Mouse (Mus musculus): Measurements from ENCODE around the gene Cmtm8. TPM values are rescaled to one million over a fixed set of nuclear protein-coding genes. Genes with fewer than 3 reads are reported as not detected.

Cmtm8 gene
- polyA plus RNA-seq, 1 experiment from 2014 or later = 81.5 TPM

- Histone ChIP-seq H3K36me3 (ENCODE audit: insufficient read depth) (no peaks in the 10 kb centered on the region), H3K27ac (ENCODE audit: low read depth) (no peak overlapping the region), H3K27me3 (ENCODE audit: insufficient read depth, low read length) (no peaks in the 10 kb centered on the region), H3K9ac (no peak overlapping the region), H3K9me3 (ENCODE audit: low read depth, low read length) (no peaks in the 10 kb centered on the region), H3K4me3 (ENCODE audit: low read depth, low read length) (no peak overlapping the region), H3K4me2 (no peak overlapping the region), H3K4me1 (ENCODE audit: insufficient read depth) (no peaks in the 10 kb centered on the region; the same call in 1 of the 2 replicates)
- peak; percentile 62 for DNase-seq
- no peak for TF ChIP-seq CTCF (IDR thresholded peaks at IDR 0.05; ENCODE audit: low read depth)
- WGBS = 24% methylated on average over 6 of the region's 6 CpGs
- no peak for ATAC-seq (ENCODE audit: insufficient read depth)
These were observed 45.1 kb downstream of the Cmtm8 start for GRCm38 (mm10) chr9:114798845-114799244.

DNA sequence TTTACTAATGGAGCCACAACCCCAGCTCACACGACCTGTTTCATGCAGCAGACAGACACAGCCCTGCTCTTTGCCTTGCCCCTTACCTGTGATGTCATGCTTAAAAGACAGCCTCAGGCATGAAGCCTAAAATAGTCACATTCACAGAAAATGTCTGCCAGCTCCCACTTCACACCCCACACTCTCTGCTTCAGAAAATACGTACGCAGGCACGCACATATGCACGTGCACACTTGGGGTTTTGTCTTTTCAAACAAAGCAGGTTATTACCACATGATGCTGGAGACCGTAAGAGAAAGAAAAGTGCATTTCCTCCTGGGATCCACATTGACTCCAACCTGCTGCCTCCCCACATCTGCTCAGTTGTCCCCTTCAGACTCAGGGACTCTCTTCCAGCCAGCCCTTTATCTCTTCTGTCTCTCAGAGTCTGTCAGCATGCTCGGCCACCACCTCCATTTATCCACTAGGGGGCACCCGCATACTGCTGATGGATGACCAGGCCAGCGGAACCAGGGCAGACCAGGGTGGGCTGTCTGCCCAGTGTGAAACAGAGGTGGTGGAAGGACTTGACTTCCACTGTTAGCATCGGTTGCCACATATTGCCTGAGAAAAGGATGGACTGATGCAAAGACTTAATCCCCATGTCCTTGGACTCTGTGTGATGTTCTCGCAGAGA, 46.5 kb downstream of the Cmtm8 start:
- H3K4me3 ChIP-seq (ENCODE audit: low read depth, low read length) = no peak overlapping the region
- WGBS = 52% methylated on average over 11 of the region's 11 CpGs
- H3K9ac ChIP-seq = no peak overlapping the region
- peak; percentile 95 for DNase-seq
- peak; percentile 87 for ATAC-seq (ENCODE audit: insufficient read depth)
- no peak overlapping the region for H3K4me2 ChIP-seq
- H3K36me3 ChIP-seq (ENCODE audit: insufficient read depth) = no peaks in the 10 kb centered on the region
- TF ChIP-seq CTCF (IDR thresholded peaks at IDR 0.05; ENCODE audit: low read depth) = peak; percentile 99
- no peaks in the 10 kb centered on the region for H3K9me3 ChIP-seq (ENCODE audit: low read depth, low read length)
- no peaks in the 10 kb centered on the region; the same call in 1 of the 2 replicates for H3K4me1 ChIP-seq (ENCODE audit: insufficient read depth)
- no peak overlapping the region for H3K27ac ChIP-seq (ENCODE audit: low read depth)
- no peaks in the 10 kb centered on the region for H3K27me3 ChIP-seq (ENCODE audit: insufficient read depth, low read length)

- no peak for DNase-seq
- 29% methylated on average over 11 of the region's 11 CpGs for WGBS
These were observed 47.4 kb downstream of the Cmtm8 start for GRCm38 (mm10) chr9:114796473-114797050.

DNA sequence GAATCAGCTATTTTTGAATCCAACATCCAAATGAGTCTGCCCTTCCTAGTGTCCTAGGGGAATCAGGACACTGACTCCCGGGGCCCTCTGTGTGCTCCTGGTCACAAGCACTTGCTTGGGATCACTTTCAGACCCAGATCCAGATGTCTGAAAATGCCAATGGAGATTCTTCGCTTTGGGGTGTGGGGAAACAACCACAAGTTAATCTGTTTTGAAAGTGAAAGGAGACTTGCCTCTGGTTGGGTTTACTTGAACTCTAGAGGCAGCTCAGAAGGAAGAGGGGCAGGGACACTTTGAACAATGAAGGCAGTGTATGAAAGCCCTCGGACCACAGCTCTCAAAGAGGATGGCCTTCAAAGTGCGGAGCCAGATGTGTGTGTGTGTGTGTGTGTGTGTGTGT, 49.5 kb downstream of the Cmtm8 start:
- 78% methylated on average over 4 of the region's 4 CpGs for WGBS
- H3K4me1 ChIP-seq (ENCODE audit: insufficient read depth) = no peaks in the 10 kb centered on the region; the same call in 1 of the 2 replicates
- no peaks in the 10 kb centered on the region for H3K27me3 ChIP-seq (ENCODE audit: insufficient read depth, low read length)
- no peak overlapping the region for H3K4me3 ChIP-seq (ENCODE audit: low read depth, low read length)
- ATAC-seq (ENCODE audit: insufficient read depth) (no peak), DNase-seq (no peak)
- TF ChIP-seq CTCF (IDR thresholded peaks at IDR 0.05; ENCODE audit: low read depth) = no peak
- no peaks in the 10 kb centered on the region for H3K36me3 ChIP-seq (ENCODE audit: insufficient read depth)
- no peaks in the 10 kb centered on the region for H3K9me3 ChIP-seq (ENCODE audit: low read depth, low read length)
- H3K4me2 ChIP-seq = no peak overlapping the region
- H3K27ac ChIP-seq (ENCODE audit: low read depth) = no peak overlapping the region
- no peak overlapping the region for H3K9ac ChIP-seq

More at GRCm38 (mm10) chr9:114796473-114797050, 47.4 kb downstream of the Cmtm8 start:
- ATAC-seq (ENCODE audit: insufficient read depth) = no peak; the same call in 1 of the 2 replicates
- H3K9ac ChIP-seq = no peak overlapping the region; the same call in 1 of the 2 replicates
- no peak for TF ChIP-seq CTCF (IDR thresholded peaks at IDR 0.05; ENCODE audit: low read depth)
- H3K4me2 ChIP-seq = no peak overlapping the region
- H3K4me3 ChIP-seq (ENCODE audit: low read depth, low read length) = no peak overlapping the region
- no peaks in the 10 kb centered on the region for H3K27me3 ChIP-seq (ENCODE audit: insufficient read depth, low read length)
- H3K36me3 ChIP-seq (ENCODE audit: insufficient read depth) = no peaks in the 10 kb centered on the region
- H3K9me3 ChIP-seq (ENCODE audit: low read depth, low read length) = no peaks in the 10 kb centered on the region
- no peak overlapping the region for H3K27ac ChIP-seq (ENCODE audit: low read depth)
- no peaks in the 10 kb centered on the region; the same call in 1 of the 2 replicates for H3K4me1 ChIP-seq (ENCODE audit: insufficient read depth)

- no peak for TF ChIP-seq CTCF (IDR thresholded peaks at IDR 0.05; ENCODE audit: low read depth)
- DNase-seq (no peak), ATAC-seq (ENCODE audit: insufficient read depth) (no peak)
- H3K27me3 ChIP-seq (ENCODE audit: insufficient read depth, low read length) = no peaks in the 10 kb centered on the region
- H3K27ac ChIP-seq (ENCODE audit: low read depth) = no peak overlapping the region
- no peaks in the 10 kb centered on the region; the same call in 1 of the 2 replicates for H3K4me1 ChIP-seq (ENCODE audit: insufficient read depth)
- H3K9ac ChIP-seq = no peak overlapping the region
- no peak overlapping the region for H3K4me2 ChIP-seq
- H3K4me3 ChIP-seq (ENCODE audit: low read depth, low read length) = no peak overlapping the region
- 80% methylated on average over 9 of the region's 9 CpGs for WGBS
- H3K36me3 ChIP-seq (ENCODE audit: insufficient read depth) = no peaks in the 10 kb centered on the region
- H3K9me3 ChIP-seq (ENCODE audit: low read depth, low read length) = no peaks in the 10 kb centered on the region
These were observed 50.1 kb downstream of the Cmtm8 start for GRCm38 (mm10) chr9:114793764-114794295.

- Histone ChIP-seq H3K36me3 (ENCODE audit: insufficient read depth) (no peaks in the 10 kb centered on the region), H3K27ac (ENCODE audit: low read depth) (no peak overlapping the region), H3K4me2 (no peak overlapping the region), H3K9me3 (ENCODE audit: low read depth, low read length) (no peaks in the 10 kb centered on the region), H3K4me3 (ENCODE audit: low read depth, low read length) (no peak overlapping the region), H3K9ac (no peak overlapping the region), H3K4me1 (ENCODE audit: insufficient read depth) (no peaks in the 10 kb centered on the region), H3K27me3 (ENCODE audit: insufficient read depth, low read length) (no peaks in the 10 kb centered on the region)
- ATAC-seq (ENCODE audit: insufficient read depth) (no peak), DNase-seq (no peak)
- 72% methylated on average over 8 of the region's 8 CpGs for WGBS
- no peak for TF ChIP-seq CTCF (IDR thresholded peaks at IDR 0.05; ENCODE audit: low read depth)
These were observed 54.0 kb downstream of the Cmtm8 start for GRCm38 (mm10) chr9:114789989-114790388.

GRCm38 (mm10) chr9:114789557-114789956, 54.4 kb downstream of the Cmtm8 start:
- Histone ChIP-seq H3K4me1 (ENCODE audit: insufficient read depth) (no peaks in the 10 kb centered on the region), H3K27me3 (ENCODE audit: insufficient read depth, low read length) (no peaks in the 10 kb centered on the region), H3K36me3 (ENCODE audit: insufficient read depth) (no peaks in the 10 kb centered on the region), H3K4me2 (no peak overlapping the region), H3K27ac (ENCODE audit: low read depth) (no peak overlapping the region), H3K9ac (no peak overlapping the region), H3K9me3 (ENCODE audit: low read depth, low read length) (no peaks in the 10 kb centered on the region), H3K4me3 (ENCODE audit: low read depth, low read length) (no peak overlapping the region)
- ATAC-seq (ENCODE audit: insufficient read depth) = no peak
- 56% methylated on average over 7 of the region's 7 CpGs for WGBS
- DNase-seq = no peak
- TF ChIP-seq CTCF (IDR thresholded peaks at IDR 0.05; ENCODE audit: low read depth) = no peak

Measured in lung, embryonic 14.5 days (tissue).